Mouse (Mus musculus) monocyte, adult 5-6 weeks (primary cell): ENCODE results near the gene Kif26b. TPM values are rescaled to one million over a fixed set of nuclear protein-coding genes. Genes with fewer than 3 reads are reported as not detected.

Experiments
- ATAC-seq: fragments of 153-309, 156-312 bp; replicated peaks from 2 replicates; pipeline ENCODE4 v1.8.0; 2017; ENCODE audit warnings: mild to moderate bottlenecking; ENCODE audit not compliant: low TSS enrichment, insufficient number of reproducible peaks, severe bottlenecking, poor library complexity, low FRiP score
- total RNA-seq: library from RNA; stranded (forward); fragments of 200-1000, 200-491, 200-594 nt; gene quantifications from 3 replicates; pipeline ENCODE4 v1.2.3, GENCODE M21; 2017

Gene Kif26b
- total RNA-seq, 1 experiment from 2014 or later: not detected

GRCm38 (mm10) chr1:178529512-178530300 is 781 bp downstream of the Kif26b start:
- no peak for ATAC-seq

DNA sequence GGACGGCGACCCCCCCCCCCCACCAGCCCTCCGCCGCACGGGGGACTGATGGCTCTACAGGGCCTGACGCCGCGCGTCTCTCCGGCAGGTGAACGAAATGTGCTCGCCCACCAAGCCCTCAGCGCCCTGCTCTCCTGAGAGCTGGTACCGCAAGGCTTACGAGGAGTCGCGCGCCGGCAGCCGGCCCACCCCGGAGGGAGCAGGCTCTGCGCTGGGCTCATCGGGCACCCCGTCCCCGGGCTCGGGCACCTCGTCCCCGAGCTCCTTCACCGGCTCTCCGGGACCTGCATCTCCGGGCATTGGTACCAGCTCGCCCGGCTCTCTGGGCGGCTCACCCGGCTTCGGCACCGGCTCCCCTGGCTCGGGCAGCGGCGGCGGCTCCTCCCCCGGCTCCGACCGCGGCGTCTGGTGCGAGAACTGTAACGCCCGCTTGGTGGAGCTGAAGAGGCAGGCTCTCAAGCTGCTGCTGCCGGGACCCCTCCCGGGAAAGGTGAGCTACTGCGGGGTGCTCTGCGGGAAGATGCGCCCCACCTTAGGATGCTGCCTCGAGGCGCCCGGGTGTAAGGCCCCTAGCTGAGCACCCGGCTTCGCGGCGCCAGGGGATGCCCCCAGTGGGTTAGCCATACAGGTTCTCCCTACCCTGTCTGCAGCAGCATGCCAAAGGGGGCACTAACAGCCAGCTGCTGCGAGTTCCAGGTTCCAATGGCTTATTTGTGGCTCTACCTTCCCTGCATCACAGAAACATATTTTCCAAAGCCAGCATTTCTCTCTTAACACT is 1.6 kb downstream of the Kif26b start:
- no peak for ATAC-seq

DNA sequence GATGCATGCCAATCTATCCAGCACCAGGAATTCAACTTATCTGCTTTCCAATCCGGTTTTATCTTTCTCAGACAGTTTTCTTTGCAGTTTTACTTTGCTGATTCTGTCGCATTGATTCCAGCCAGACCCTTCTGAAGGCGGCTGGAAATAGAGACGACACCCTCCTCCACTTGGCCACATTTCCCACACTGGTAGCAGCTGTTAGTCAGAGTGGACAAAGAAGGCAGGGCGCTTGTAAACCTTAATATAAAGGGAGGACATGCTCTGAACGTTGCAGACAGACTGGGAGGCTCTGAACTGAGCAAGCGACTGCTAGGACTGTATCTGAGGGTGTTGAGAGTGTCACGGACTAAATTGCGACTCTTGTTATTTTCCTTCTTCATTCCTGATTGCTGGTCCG is 11.3 kb downstream of the Kif26b start:
- no peak for ATAC-seq

DNA sequence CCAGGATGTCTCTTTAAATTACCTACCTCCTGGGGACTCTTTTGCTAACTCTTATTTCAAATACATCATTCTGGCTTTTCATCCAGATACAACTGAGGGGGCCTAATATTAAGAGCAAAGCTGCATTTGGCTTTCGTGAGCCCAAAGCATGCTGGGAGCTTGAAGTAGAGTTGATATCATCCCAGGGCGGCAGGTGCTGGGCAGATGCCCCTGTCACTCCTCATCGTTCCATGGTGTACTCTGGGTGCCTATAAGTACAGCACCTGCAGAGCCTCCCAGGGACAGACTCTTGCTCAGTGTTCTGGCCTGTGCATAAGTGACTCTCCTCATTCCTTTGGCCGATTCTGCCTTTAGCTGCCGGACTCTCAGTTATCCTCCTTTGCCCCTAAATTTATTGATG is 13.5 kb downstream of the Kif26b start:
- no peak for ATAC-seq

GRCm38 (mm10) chr1:178542990-178543944 is 14.3 kb downstream of the Kif26b start:
- ATAC-seq: no peak

DNA sequence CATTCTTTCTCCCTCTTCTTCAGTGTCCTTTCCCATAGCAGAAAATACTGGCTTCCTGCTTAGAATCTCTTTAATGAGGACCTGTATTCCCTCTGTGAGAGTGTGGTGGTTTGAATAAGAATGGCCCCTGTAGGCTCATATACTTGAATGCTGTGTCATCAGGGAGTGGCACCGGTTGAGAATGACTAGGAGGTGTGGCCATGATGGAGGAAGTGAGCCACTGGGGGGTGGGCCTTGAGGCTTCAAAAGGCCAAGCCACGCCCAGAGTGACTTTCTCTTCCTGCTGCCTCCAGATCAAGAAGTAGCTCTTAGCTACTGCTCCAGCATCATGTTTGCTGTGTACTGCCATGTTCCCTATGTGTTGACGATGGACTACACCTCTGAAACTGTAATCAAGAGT is 15.7 kb downstream of the Kif26b start:
- ATAC-seq: no peak; the same call in 1 of the 2 replicates

DNA sequence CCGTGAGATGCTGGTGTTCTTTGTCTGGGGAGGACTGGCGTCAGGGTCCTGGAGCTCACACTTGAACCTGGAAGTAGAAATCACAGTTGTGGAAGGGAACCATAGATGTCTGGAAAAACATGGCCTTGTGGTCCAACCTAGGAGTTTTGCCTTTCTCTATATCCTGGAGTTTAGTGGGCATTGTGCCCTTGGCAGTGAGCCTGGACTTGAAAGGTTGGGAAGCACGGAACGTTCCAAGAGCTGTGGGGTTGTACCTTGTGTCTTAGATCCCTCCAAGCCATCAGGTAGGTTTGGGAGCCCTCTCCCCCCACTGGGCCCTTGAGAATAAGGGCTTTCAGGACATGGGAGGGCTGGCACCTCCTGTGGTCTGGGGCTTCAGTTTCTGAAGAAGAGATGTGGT is 20.7 kb downstream of the Kif26b start:
- no peak for ATAC-seq

- no peak for ATAC-seq
Measured at GRCm38 (mm10) chr1:178550477-178551047, 21.6 kb downstream of the Kif26b start.

- no peak for ATAC-seq
Measured at GRCm38 (mm10) chr1:178552278-178552897, 23.5 kb downstream of the Kif26b start.

- no peak for ATAC-seq
Measured at GRCm38 (mm10) chr1:178552898-178553284, 24.0 kb downstream of the Kif26b start.

DNA sequence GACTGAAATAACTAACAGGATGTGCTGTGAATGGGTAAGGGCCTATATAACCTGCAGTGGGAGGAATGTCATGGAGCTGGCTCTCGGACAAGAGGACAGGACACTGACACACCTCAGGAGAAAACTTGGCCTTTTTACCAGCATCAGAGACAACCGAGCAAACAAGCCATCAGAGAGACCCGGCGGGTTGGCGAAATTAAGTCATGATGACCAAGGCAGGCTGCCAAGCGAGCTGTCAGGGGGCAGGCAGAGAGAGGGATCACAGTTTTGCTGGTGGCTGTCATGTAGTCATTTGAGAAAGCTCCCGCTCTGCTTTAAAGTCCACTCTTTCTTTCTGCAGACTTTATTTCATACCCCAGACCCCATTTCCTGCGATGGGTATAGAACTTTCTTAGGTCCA is 27.3 kb downstream of the Kif26b start:
- ATAC-seq: no peak

- ATAC-seq: no peak
Measured at GRCm38 (mm10) chr1:178560043-178560442, 31.1 kb downstream of the Kif26b start.

DNA sequence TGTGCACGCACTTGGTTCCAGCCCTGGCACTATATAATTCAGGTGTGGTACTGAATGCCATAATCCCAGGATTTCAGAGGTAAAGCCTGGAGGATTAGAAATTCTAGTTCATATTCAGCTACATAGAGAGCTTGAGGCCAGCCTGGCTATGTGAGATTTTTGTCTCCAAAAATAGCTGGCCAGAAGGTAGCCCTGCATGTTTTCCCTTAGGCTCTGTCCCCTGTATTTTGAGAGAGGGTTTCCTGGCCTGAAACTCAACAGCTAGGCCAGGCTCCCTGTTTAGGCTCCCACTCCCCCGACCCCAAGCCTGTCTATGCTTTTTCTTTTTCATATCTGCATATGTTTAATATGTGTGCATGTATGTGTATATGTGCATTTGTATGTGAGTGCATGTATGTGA is 34.9 kb downstream of the Kif26b start:
- no peak for ATAC-seq

DNA sequence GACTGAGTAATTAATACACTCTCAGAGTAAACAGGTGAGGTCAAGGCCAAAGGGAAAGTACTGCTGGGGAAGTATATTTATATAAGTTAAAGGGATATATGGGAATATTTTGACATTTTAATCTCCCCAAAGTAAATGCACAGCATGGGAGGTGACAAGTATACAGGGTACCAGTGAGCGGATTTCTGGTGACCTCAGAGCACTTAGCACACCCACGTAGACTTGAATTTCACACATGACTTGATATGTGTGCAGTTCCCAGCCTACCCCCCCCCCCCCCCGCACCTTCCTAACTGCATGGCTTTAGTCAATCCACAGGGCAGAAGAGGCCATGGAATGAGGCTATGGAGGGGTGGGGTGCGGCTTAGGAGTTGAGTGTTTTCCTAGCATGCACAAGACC is 35.9 kb downstream of the Kif26b start:
- no peak for ATAC-seq

DNA sequence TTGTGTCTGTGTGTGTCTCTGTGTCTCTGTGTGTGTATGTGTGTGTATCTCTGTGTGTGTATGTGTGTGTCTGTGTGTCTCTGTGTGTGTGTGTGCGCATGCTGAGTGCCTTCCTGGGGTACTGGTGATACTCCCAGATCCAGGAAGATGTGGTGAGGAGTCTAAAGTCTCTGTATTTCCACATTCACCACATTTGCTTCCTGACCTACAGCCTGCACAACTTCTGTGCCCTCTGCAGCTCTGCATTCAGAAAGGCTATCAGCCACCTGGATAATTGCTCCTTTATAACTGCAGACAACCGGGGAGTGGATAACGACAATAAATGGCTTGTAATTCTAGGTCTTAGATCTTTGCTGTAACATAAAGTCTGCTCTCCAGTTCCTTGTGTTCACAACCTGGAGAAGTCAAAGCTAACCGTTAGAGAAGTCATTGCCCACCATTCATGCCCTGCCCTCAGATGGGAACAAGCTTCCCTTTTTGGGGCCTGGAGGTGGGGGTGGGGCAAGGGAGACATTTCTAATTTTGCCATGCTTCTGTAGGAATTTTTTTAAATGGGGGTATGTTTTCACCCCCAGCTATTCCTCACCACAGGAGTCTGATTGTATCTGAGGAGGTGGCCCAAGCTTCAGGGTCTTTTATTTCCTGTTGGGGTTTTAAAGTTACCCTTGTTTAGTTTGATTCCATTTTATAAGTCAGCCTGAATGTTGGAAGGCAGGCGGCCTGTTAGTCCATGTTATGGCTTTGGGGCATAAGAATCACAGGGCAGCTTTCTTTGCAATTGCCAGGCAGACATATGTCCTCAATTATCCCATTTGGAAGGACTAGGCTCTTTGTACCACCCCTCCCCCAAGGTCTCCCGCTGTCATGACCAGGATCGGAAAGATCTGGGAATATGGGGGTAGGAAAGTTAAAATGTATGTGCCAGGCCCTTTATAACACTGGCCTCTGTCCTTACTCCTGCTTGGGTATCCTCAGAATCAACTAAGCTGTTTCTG is 39.9 kb downstream of the Kif26b start:
- ATAC-seq: no peak

GRCm38 (mm10) chr1:178571009-178571408 is 42.1 kb downstream of the Kif26b start:
- ATAC-seq: no peak

DNA sequence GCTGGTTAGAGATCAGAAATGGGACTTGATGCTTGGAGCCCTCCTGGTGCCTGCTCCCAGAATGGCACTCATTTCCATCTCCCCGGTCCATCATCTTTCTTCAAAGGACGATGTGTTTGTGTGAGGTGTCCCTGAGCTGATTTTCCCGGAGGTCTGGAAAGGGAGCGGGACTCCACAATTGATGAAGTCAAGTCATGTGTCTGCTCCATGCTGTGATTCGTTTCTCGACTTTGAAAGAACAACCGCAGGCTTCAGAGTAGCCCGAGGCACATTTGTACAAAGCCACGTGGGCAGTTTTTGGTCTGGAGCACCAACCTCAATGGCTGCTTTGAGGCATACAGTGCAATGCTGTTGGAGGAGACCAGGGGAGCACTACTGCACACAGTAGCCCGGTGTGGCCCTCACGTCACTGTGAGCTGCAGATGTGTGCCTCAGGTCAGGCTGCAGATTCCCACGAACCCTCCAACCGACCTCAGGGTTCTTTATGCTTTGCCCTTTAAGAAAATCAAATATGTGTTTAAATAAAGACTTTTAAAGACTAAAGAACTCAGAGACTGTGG is 43.0 kb downstream of the Kif26b start:
- no peak for ATAC-seq
